Mouse (Mus musculus) limb, embryonic 15.5 days (tissue): Measurements from ENCODE around the gene Sec22c. TPM values are rescaled to one million over a fixed set of nuclear protein-coding genes. Genes with fewer than 3 reads are reported as not detected.

Source experiments
- ATAC-seq: fragments of 200-750 bp; cut with Nextera tagmentation; 2 replicates; pipeline ENCODE4 v1.8.0; 2017; ENCODE audit warnings: low read depth, moderate TSS enrichment; ENCODE audit not compliant: insufficient number of reproducible peaks, low FRiP score, low TSS enrichment
- H3K27ac ChIP-seq: fragments of 300-500 bp; sonication (generic); 2 replicates; pipeline ENCODE4 v1.5.1; 2015; ENCODE audit warnings: moderate library complexity, mild to moderate bottlenecking, inconsistent platforms
- H3K27me3 ChIP-seq: fragments of 300-500 bp; sonication (generic); 2 replicates; pipeline ENCODE4 v1.6.1; 2015; ENCODE audit warnings: inconsistent platforms
- H3K36me3 ChIP-seq: fragments of 300-500 bp; sonication (generic); 2 replicates; pipeline ENCODE4 v1.6.1; 2015; ENCODE audit warnings: inconsistent platforms
- H3K4me1 ChIP-seq: fragments of 300-500 bp; sonication (generic); 2 replicates; pipeline ENCODE4 v1.6.1; 2015; ENCODE audit warnings: inconsistent platforms
- H3K4me2 ChIP-seq: fragments of 300-500 bp; sonication (generic); 2 replicates; pipeline ENCODE4 v1.6.1; 2015; ENCODE audit warnings: mild to moderate bottlenecking, inconsistent platforms
- H3K4me3 ChIP-seq: fragments of 300-500 bp; sonication (generic); 2 replicates; pipeline ENCODE4 v1.5.1; 2015; ENCODE audit warnings: mild to moderate bottlenecking, inconsistent platforms
- H3K9ac ChIP-seq: fragments of 300-500 bp; sonication (generic); 2 replicates; pipeline ENCODE4 v1.6.1; 2015; ENCODE audit warnings: inconsistent platforms
- H3K9me3 ChIP-seq: fragments of 300-500 bp; sonication (generic); 2 replicates; pipeline ENCODE4 v1.6.1; 2016; ENCODE audit warnings: inconsistent platforms
- WGBS: fragments of 180-500 bp; shearing (Covaris S2); methylation state at CpG from one replicate; pipeline ENCODE4 v1.1.7; 2015; 5-methylcytosine and 5-hydroxymethylcytosine counted together
- polyA plus RNA-seq: library from polyadenylated mRNA; unstranded; fragments of >200 nt; fragmentation: Nextera tagmentation; extraction: Ambion mirVana; gene quantifications from 2 replicates; pipeline ENCODE4 v1.2.1, GENCODE M21; 2015

Sec22c gene
- polyA plus RNA-seq, 1 experiment from 2014 or later, result 11.7 TPM

DNA sequence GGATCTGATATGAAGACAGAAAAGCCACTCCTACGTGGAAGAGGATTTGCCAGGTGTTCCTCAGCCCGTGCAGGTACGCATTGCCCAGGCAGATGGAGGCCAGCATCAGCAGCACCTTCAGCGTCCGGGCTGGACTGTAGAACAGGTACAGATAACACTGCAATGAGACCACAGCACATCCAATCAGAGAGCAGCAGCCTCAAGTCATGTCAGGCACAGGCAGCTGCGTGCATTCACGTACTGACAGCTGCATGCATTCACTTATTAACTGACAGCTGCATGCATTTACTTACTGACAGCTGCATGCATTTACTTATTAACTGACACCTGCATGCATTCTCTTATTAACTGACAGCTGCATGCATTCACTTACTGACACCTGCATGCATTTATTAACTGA lies 20.6 kb downstream of the Sec22c start:
- H3K27ac ChIP-seq, result no peak overlapping the region

DNA sequence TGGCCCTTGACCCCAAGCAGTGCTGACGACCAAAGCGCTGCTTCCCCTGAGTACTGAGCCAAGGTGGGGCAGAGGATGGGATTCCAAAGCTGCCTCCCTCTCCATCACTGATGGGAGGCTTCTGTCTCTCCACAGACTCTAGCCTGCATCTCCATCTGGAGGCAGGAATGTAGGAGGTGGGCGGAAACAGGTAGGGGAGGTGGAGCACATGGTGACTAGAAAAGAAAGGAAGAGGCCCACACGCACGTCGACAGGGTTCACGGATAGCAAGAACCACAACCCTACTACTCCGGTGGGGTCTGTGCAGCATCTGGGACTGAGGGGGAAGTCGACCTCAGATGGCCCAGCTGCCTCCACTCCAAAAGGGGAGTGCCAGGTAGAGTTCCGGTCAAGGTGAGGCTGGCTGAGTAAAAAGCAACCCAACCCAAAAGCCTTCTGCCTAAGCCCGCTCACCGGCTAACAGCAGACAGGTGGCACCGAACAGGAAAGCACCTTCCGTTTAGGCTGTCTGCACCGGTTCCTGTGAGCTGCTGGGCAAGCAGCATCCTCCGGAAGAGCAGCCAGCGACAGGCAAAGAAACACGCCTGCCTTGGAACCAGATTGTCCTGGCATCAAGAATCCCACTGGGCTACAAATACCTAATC lies 23.1 kb downstream of the Sec22c start:
- Histone ChIP-seq H3K9ac (no peak overlapping the region), H3K36me3 (peaks cover 26% of the 10 kb centered on the region), H3K27ac (no peak overlapping the region), H3K4me3 (no peak overlapping the region), H3K4me2 (no peak overlapping the region), H3K9me3 (no peaks in the 10 kb centered on the region), H3K27me3 (no peaks in the 10 kb centered on the region), H3K4me1 (peaks cover 7% of the 10 kb centered on the region)
- WGBS, result 72% methylated on average over 18 of the region's 18 CpGs
- ATAC-seq, result no peak

More for the DNA sequence above, 20.6 kb downstream of the Sec22c start:
- Histone ChIP-seq H3K36me3 (peaks cover 40% of the 10 kb centered on the region), H3K27me3 (no peaks in the 10 kb centered on the region), H3K4me1 (peaks cover 2% of the 10 kb centered on the region), H3K9me3 (no peaks in the 10 kb centered on the region), H3K4me2 (no peak overlapping the region), H3K4me3 (no peak overlapping the region), H3K9ac (no peak overlapping the region)
- 73% methylated on average over 7 of the region's 7 CpGs for WGBS
- no peak for ATAC-seq

DNA sequence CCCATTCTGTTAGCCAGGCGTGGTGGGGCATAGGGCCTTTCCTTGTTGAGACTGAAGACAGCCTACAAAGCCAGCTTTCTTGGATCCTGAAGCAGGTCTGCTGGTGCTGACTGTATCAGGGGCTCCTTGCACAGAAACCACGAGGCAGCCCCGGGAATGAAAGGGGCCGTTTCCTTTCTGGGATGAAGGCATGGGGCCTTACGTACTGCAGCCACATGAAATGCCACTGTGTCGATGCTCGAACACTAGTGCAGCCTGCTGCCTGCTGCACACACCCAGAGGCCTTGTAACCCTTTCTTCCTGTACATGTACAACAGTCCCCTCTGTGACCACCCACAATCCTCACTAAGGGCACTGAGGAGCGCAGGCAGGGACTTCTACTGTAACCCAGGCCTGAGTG lies 24.1 kb downstream of the Sec22c start:
- H3K27me3 ChIP-seq, result no peaks in the 10 kb centered on the region
- H3K4me3 ChIP-seq, result no peak overlapping the region
- H3K4me1 ChIP-seq, result peaks cover 7% of the 10 kb centered on the region
- 61% methylated on average over 8 of the region's 8 CpGs for WGBS
- H3K4me2 ChIP-seq, result no peak overlapping the region
- H3K9ac ChIP-seq, result no peak overlapping the region; the same call in 1 of the 2 replicates
- H3K9me3 ChIP-seq, result no peaks in the 10 kb centered on the region
- H3K36me3 ChIP-seq, result peaks cover 24% of the 10 kb centered on the region
- H3K27ac ChIP-seq, result no peak overlapping the region
- no peak for ATAC-seq

DNA sequence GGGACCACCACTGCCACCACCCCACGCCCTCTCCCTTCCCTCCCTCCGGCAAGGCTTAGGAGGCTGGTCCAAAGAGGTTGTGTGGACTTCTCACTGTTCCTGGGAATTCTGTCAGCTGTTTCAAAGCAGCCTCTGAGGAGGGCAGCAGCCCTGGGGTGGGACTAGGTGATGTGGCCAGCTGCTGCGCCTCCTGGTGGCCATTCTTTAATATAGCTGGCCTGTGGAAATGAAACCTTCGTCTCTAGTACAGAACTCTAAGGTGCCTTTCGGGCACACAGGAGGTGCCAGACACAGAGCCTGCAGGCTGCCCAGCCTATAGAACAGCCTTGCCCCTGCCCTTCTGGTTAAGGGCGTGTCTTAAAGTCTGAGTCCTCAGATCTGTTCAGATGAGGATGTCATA lies 25.7 kb downstream of the Sec22c start:
- Histone ChIP-seq H3K4me1 (peaks cover 7% of the 10 kb centered on the region), H3K27ac (no peak overlapping the region), H3K36me3 (peaks cover 10% of the 10 kb centered on the region), H3K27me3 (no peaks in the 10 kb centered on the region), H3K4me2 (no peak overlapping the region), H3K4me3 (no peak overlapping the region), H3K9ac (no peak overlapping the region), H3K9me3 (no peaks in the 10 kb centered on the region)
- WGBS, result 20% methylated on average over 6 of the region's 6 CpGs
- 0 out of 2 replicates have a peak, but pooled peaks have one; percentile 70 for ATAC-seq

DNA sequence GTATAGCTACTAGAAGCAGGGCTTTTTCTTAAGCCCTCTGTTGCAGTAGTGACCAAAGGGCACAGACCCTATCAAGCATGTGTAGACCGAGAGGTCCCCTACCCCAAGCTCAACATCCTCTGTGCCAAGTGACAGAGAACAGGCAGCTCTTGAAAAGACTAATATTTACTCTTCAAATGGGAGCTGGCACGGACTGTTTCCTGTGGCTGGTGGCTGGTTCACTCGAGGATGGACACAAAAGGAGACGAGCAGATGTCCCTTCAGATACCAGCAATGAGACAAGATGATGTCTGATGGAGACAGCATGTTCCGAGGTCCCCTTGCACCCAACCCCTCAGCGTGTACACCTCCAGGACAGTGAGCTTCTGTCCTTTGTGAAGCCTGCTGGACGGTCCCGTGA lies 27.8 kb downstream of the Sec22c start:
- no peak overlapping the region for H3K4me3 ChIP-seq
- peaks cover 2% of the 10 kb centered on the region for H3K36me3 ChIP-seq
- no peak overlapping the region for H3K27ac ChIP-seq
- H3K9ac ChIP-seq, result no peak overlapping the region
- no peak overlapping the region for H3K4me2 ChIP-seq
- H3K4me1 ChIP-seq, result peaks cover 14% of the 10 kb centered on the region
- H3K27me3 ChIP-seq, result no peaks in the 10 kb centered on the region
- WGBS, result 71% methylated on average over 8 of the region's 8 CpGs
- ATAC-seq, result no peak
- H3K9me3 ChIP-seq, result no peaks in the 10 kb centered on the region

DNA sequence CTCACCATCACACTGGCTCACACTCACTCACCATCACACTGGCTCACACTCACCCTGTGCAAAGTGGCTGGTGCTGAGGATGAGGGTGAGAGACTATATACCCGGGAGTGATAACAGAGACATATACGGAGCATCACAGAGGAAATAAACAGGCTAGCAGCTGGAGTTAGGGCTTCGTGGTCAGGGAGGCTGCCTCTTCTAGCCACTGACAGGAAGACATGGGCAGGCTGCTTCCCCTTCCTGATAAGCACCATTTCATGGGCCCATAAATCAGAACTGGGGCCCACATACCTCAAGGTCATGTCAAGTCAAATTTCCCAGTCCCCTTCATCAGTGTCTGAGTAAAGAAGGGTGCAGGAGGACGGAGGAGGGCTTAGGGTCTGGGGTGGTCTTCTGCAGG lies 28.2 kb downstream of the Sec22c start:
- H3K4me2 ChIP-seq, result no peak overlapping the region
- 55% methylated on average over 4 of the region's 4 CpGs for WGBS

DNA sequence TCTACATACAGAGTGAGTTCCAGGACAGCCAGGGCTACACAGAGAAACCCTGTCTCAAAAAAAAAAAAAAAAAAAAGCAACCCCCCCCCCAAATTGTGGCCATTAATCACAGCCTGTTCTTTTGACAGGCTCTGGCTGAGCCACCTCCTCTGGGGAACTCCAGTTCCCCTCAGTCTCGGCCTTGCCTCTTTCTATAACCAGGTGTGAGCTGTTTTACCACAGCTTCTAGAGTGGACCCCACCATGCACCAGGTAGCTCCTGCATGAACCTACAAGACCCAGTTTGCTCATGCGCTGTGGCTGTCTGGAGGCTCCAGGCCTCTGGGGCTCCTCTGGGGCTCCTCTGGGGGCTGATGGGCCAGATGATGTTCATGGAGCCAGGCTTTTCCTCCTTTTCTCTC lies 29.7 kb downstream of the Sec22c start:
- Histone ChIP-seq H3K9ac (no peak overlapping the region), H3K4me3 (no peak overlapping the region), H3K4me1 (peaks cover 19% of the 10 kb centered on the region), H3K36me3 (no peaks in the 10 kb centered on the region), H3K27me3 (peaks cover 6% of the 10 kb centered on the region), H3K27ac (no peak overlapping the region), H3K9me3 (no peaks in the 10 kb centered on the region), H3K4me2 (no peak overlapping the region)
- no peak for ATAC-seq
- WGBS, result 85% methylated on average over 2 of the region's 2 CpGs

More for the DNA sequence above, 28.2 kb downstream of the Sec22c start:
- Histone ChIP-seq H3K4me3 (no peak overlapping the region), H3K4me1 (peaks cover 18% of the 10 kb centered on the region), H3K9me3 (no peaks in the 10 kb centered on the region), H3K9ac (no peak overlapping the region), H3K36me3 (no peaks in the 10 kb centered on the region), H3K27me3 (no peaks in the 10 kb centered on the region), H3K27ac (no peak overlapping the region)
- no peak for ATAC-seq

DNA sequence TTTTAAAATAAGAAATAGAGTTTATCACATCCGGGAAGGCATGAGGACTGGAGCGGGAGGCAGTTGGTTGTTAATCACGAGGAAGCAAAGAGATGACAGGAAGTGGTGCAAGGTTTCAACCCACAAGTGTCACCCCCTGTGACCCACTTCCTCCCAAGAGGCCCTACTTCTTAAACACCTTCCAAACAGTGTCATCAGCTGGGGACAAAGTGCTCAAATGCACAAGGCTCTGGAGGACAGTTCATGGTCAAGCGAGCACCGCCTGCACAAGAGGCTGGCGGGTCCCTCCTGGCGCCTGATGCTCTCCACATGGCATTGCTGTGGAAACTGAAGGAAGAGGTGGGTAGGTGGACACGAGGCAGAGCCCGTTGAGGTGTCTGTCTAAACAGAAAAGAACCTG lies 30.3 kb downstream of the Sec22c start:
- no peak for ATAC-seq
- Histone ChIP-seq H3K36me3 (no peaks in the 10 kb centered on the region), H3K27me3 (peaks cover 12% of the 10 kb centered on the region), H3K9me3 (no peaks in the 10 kb centered on the region), H3K27ac (no peak overlapping the region), H3K4me1 (peaks cover 19% of the 10 kb centered on the region), H3K4me3 (no peak overlapping the region), H3K4me2 (no peak overlapping the region), H3K9ac (no peak overlapping the region)
- WGBS, result 83% methylated on average over 9 of the region's 9 CpGs

DNA sequence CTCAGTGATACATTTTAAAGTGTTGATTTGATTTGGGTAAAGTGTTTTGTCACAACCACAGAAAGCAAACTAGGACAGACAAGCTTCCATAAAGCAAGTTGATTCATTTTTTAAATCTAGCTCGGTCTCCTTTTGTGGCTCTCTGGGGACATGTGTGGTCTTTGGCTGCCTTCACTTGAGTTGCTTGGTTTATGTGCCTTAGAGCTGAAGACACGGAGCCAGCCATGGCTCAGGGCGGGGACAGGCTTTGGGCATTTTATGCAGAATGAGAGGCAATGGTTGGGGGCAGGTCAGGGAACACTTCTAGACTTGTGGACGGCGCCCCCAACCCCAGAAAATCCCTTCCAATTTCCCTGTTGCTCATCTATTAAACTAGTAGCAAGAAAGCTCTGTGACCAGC lies 31.6 kb downstream of the Sec22c start:
- H3K27me3 ChIP-seq, result peaks cover 25% of the 10 kb centered on the region
- H3K9me3 ChIP-seq, result no peaks in the 10 kb centered on the region
- no peak for ATAC-seq
- H3K36me3 ChIP-seq, result no peaks in the 10 kb centered on the region
- peaks cover 23% of the 10 kb centered on the region for H3K4me1 ChIP-seq
- WGBS, result 71% methylated on average over 5 of the region's 5 CpGs
- H3K4me3 ChIP-seq, result no peak overlapping the region
- no peak overlapping the region for H3K9ac ChIP-seq
- H3K4me2 ChIP-seq, result no peak overlapping the region
- H3K27ac ChIP-seq, result no peak overlapping the region

DNA sequence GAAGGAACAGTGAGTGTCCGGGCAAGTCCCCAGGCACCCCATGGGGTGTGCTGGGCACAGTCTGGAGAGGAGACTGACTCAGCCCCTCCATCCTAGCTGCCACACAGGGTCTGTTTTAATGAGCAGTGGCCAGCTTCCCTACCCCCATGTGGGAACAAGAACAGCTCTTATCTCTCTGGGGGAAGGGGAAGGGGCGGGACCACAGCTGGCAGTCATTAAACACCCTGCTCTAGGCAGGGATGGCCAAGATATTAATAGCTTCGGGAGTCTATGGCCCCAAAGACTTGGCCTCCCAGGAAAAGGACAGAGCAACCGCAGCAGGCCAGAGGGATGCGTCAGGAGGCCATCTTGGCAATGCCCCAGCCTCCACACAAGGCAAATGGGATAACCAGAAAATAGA lies 33.0 kb downstream of the Sec22c start:
- no peak overlapping the region for H3K4me2 ChIP-seq
- H3K27me3 ChIP-seq, result peaks cover 39% of the 10 kb centered on the region
- no peak for ATAC-seq
- H3K27ac ChIP-seq, result no peak overlapping the region
- H3K36me3 ChIP-seq, result no peaks in the 10 kb centered on the region
- H3K4me3 ChIP-seq, result no peak overlapping the region
- WGBS, result 42% methylated on average over 5 of the region's 5 CpGs
- H3K9ac ChIP-seq, result no peak overlapping the region
- H3K9me3 ChIP-seq, result no peaks in the 10 kb centered on the region
- H3K4me1 ChIP-seq, result peaks cover 28% of the 10 kb centered on the region

DNA sequence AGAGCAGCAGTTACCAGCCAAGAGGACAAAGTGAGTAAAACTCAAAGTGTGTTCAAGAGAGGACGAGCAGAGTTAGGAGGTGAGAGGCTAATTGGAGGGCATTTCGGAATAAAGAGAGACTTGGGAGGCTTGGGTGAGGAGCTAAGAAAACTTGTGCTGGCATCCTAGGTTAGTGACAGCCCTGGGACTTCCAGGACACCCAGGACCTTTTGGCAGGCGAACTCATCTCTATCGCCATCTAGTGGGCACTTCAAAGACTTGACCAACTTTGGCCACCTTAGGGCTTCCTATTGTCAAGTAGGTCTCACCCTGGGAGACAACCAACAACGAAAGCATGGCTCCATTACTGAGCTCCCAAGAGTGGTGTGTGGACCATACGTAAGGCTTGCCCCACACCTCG lies 34.0 kb downstream of the Sec22c start:
- Histone ChIP-seq H3K27me3 (peaks cover 44% of the 10 kb centered on the region), H3K27ac (no peak overlapping the region), H3K4me2 (no peak overlapping the region), H3K4me1 (peaks cover 32% of the 10 kb centered on the region), H3K9me3 (no peaks in the 10 kb centered on the region), H3K9ac (no peak overlapping the region), H3K36me3 (no peaks in the 10 kb centered on the region), H3K4me3 (no peak overlapping the region)
- 28% methylated on average over 7 of the region's 7 CpGs for WGBS
- ATAC-seq, result no peak

DNA sequence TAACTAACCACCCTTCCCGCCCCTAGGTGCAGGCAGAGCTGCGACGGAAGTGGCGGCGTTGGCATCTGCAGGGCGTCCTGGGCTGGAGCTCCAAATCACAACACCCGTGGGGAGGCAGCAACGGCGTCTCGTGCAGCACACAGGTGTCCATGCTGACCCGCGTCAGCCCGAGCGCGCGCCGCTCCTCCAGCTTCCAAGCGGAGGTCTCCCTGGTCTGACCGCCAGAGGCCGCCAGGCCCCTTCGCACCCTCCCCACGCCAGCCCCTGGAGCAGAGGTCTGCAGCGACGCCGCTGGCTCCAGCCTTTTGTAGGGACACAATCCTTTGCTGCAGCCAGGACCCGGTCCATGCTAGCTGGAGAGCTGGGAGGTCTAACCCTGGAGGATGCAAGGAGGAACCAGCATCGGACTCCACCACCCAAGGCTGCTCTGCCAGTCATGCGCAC lies 35.9 kb downstream of the Sec22c start:
- H3K4me3 ChIP-seq, result peak overlapping the region; percentile 34
- H3K9me3 ChIP-seq, result no peaks in the 10 kb centered on the region
- 0 out of 2 replicates have a peak overlapping the region, but pooled peaks have one; percentile 24 for H3K9ac ChIP-seq
- H3K36me3 ChIP-seq, result no peaks in the 10 kb centered on the region
- H3K4me2 ChIP-seq, result peak overlapping the region; percentile 79
- WGBS, result under 1% methylated on average over 28 of the region's 28 CpGs
- peaks cover 32% of the 10 kb centered on the region for H3K4me1 ChIP-seq
- H3K27ac ChIP-seq, result no peak overlapping the region
- ATAC-seq, result peak; percentile 11; the same call in 1 of the 2 replicates
- peaks cover 44% of the 10 kb centered on the region for H3K27me3 ChIP-seq

DNA sequence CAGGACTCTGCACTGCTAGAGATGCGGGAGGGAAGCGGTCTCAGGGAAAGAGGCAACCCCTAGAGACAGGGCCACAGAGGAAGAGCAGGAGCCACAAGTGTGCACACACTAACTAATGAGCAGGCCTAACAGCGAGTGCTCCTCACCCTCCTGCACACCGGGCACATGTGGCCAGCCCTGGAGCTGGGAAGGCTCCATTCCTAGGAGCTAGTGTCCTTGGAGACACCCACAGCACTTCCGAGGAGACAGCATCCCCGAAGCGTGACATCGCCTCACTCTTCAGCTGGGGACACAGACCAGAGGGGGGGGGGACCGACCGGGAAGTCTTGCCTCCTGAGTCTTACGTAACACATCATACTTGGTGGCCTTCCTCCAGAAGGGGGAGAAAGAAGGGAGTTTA lies 37.5 kb downstream of the Sec22c start:
- Histone ChIP-seq H3K27me3 (peaks cover 44% of the 10 kb centered on the region), H3K9ac (no peak overlapping the region), H3K36me3 (no peaks in the 10 kb centered on the region), H3K4me3 (no peak overlapping the region), H3K4me1 (peaks cover 26% of the 10 kb centered on the region), H3K27ac (no peak overlapping the region), H3K9me3 (no peaks in the 10 kb centered on the region), H3K4me2 (no peak overlapping the region)
- no peak for ATAC-seq
- 86% methylated on average over 11 of the region's 11 CpGs for WGBS
